Mouse (Mus musculus): ENCODE data around the gene Amph. TPM values are rescaled to one million over a fixed set of nuclear protein-coding genes. Genes with fewer than 3 reads are reported as not detected.

The Amph gene
- polyA plus RNA-seq, 1 experiment: 0.75 TPM

DNA sequence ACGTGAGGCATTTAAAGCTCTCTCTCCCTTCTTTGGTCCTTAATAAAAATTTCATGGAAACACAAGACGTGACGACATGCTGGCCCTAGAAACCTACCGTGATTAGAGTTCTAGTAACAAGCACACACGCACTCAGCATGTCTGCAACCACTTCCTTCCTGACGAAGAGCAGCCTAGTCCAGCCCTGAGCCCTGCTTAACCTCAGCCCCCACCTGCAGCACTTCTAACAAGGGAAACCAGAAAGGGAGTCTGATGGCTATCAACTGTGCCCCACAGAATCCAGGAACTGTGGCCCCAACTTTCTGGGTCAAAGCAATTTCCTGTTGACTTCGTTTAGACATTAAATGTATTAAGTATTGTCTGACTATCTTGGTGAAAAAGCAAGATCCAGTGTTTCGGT, 234.3 kb downstream of the Amph start:
- no peak overlapping the region for H3K27ac ChIP-seq (ENCODE audit: insufficient read depth, low read depth, low read length)
- no peaks in the 10 kb centered on the region for H3K4me1 ChIP-seq (ENCODE audit: control insufficient read depth, insufficient read depth, low read length)
- TF ChIP-seq POLR2A (IDR thresholded peaks at IDR 0.05; ENCODE audit: low read depth, low read length): no peak
- TF ChIP-seq CTCF (conservative IDR thresholded peaks at IDR 0.05; ENCODE audit: insufficient read depth, insufficient read length, low read depth, low read length): no peak
- no peaks in the 10 kb centered on the region for H3K27me3 ChIP-seq (replicated peaks; ENCODE audit: control insufficient read depth, insufficient read depth, low read length)
- H3K4me3 ChIP-seq (ENCODE audit: insufficient read depth, low read depth, low read length): no peak overlapping the region
- 54% methylated on average over 8 of the region's 8 CpGs for WGBS
- no peak for DNase-seq
- H3K36me3 ChIP-seq (ENCODE audit: control insufficient read depth, insufficient read depth, low read length): no peaks in the 10 kb centered on the region

DNA sequence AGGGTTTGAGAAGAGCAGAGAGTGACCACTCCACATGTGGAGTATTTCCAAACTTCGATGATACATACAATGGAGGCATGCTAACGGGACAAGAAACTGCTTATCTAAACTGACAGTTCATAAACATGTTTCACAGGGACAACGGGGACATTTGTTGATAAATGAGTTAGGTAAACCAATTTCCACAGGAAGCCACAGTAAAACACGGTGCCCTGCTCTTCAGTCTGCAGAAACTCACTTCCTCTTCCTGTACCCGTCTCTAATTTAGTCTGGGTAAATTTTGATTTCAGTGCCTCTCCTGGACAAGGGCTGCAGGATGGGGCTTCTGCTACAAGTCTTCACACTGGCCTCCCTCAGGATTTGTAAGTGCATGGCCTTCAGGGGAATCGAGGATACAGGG, 242.0 kb downstream of the Amph start:
- no peak for DNase-seq
- Histone ChIP-seq H3K4me1 (ENCODE audit: control insufficient read depth, insufficient read depth, low read length) (no peaks in the 10 kb centered on the region), H3K27me3 (replicated peaks; ENCODE audit: control insufficient read depth, insufficient read depth, low read length) (no peaks in the 10 kb centered on the region), H3K27ac (ENCODE audit: insufficient read depth, low read depth, low read length) (no peak overlapping the region), H3K36me3 (ENCODE audit: control insufficient read depth, insufficient read depth, low read length) (no peaks in the 10 kb centered on the region), H3K4me3 (ENCODE audit: insufficient read depth, low read depth, low read length) (no peak overlapping the region)
- TF ChIP-seq CTCF (conservative IDR thresholded peaks at IDR 0.05; ENCODE audit: insufficient read depth, insufficient read length, low read depth, low read length) (no peak), POLR2A (IDR thresholded peaks at IDR 0.05; ENCODE audit: low read depth, low read length) (no peak)
- 41% methylated on average over 6 of the region's 6 CpGs for WGBS

DNA sequence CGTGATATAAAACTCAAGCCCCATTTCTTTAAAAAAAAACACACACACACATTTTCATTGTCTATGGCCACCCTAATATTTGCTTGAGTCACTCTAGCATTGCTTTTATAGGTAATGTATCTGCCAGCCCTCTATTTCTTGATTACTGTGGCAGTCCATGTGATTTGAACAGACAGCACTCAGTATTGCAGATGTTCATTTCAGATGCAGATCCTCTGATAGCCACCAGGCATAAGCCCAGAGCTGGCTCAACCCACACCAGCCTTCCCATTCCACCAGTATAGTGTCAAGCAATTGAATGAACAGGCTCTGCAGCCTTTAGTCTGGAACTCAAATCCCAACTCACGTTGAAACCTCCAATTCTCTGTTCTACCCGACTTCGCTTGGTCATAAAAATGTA, 246.8 kb downstream of the Amph start:
- TF ChIP-seq POLR2A (IDR thresholded peaks at IDR 0.05; ENCODE audit: low read depth, low read length) (no peak), CTCF (conservative IDR thresholded peaks at IDR 0.05; ENCODE audit: insufficient read depth, insufficient read length, low read depth, low read length) (no peak)
- Histone ChIP-seq H3K36me3 (ENCODE audit: control insufficient read depth, insufficient read depth, low read length) (no peaks in the 10 kb centered on the region), H3K4me3 (ENCODE audit: insufficient read depth, low read depth, low read length) (no peak overlapping the region), H3K27ac (ENCODE audit: insufficient read depth, low read depth, low read length) (no peak overlapping the region), H3K27me3 (replicated peaks; ENCODE audit: control insufficient read depth, insufficient read depth, low read length) (no peaks in the 10 kb centered on the region), H3K4me1 (ENCODE audit: control insufficient read depth, insufficient read depth, low read length) (no peaks in the 10 kb centered on the region)
- no peak for DNase-seq
- WGBS: 82% methylated on average over 4 of the region's 4 CpGs

DNA sequence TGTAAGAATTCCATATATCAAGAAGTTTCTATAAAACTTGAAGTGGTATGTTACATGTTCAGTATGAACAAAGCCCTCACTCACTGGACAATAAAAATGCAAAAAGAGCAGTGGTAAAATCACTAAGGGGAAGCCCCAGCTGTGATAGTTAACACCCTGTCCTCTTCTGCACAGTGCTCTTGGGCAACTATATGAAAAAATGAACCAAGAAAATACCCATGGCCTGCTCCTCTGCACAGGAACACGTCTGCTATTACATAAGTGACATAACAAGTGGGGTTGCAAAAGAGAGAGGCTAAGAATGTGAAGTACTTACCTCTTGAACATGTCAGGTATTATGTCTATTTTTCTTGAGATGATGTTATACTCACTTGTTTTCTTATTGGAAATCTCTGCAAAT, 247.5 kb downstream of the Amph start:
- Histone ChIP-seq H3K36me3 (ENCODE audit: control insufficient read depth, insufficient read depth, low read length) (no peaks in the 10 kb centered on the region), H3K27ac (ENCODE audit: insufficient read depth, low read depth, low read length) (no peak overlapping the region), H3K27me3 (replicated peaks; ENCODE audit: control insufficient read depth, insufficient read depth, low read length) (no peaks in the 10 kb centered on the region), H3K4me3 (ENCODE audit: insufficient read depth, low read depth, low read length) (no peak overlapping the region), H3K4me1 (ENCODE audit: control insufficient read depth, insufficient read depth, low read length) (no peaks in the 10 kb centered on the region)
- WGBS: 50% methylated on average over 1 of the region's 1 CpGs
- DNase-seq: no peak
- no peak for TF ChIP-seq POLR2A (IDR thresholded peaks at IDR 0.05; ENCODE audit: low read depth, low read length)
- TF ChIP-seq CTCF (conservative IDR thresholded peaks at IDR 0.05; ENCODE audit: insufficient read depth, insufficient read length, low read depth, low read length): no peak

Other genes starting within 250 kb of the Amph start
- 23.3 and 24.4 TPM in 2 replicates for gene Vps41, start 230.9 kb upstream of the Amph start, polyA plus RNA-seq (2012; rRNA removed)